Mouse (Mus musculus) intestine, postnatal 0 days (tissue): ENCODE measurements at regions not wholly inside any gene's neighbourhood (a gene's known extent, or its start where the extent isn't known, plus 50 kb on each side); places are given as distances from the start of the nearest gene placed in this dataset.
A peak's percentile ranks its signal among the peaks of the same experiment; 100 is the strongest.

Experiments
- ATAC-seq: fragments of 200-750 bp; cut with Nextera tagmentation; 2 replicates; pipeline ENCODE4 v1.8.0; 2017; ENCODE audit warnings: mild to moderate bottlenecking, moderate TSS enrichment, moderate library complexity
- H3K27ac ChIP-seq: fragments of 300-500 bp; sonication (generic); 2 replicates; pipeline ENCODE4 v1.5.1; 2014; ENCODE audit warnings: mild to moderate bottlenecking, low read depth, low read length, moderate library complexity
- H3K27me3 ChIP-seq: fragments of 300-500 bp; sonication (generic); replicated peaks from 2 replicates; pipeline ENCODE4 v1.6.1; 2014; ENCODE audit warnings: low read length, mixed read lengths; ENCODE audit not compliant: control insufficient read depth, insufficient read depth
- H3K36me3 ChIP-seq: fragments of 300-500 bp; sonication (generic); 2 replicates; pipeline ENCODE4 v1.6.1; 2014; ENCODE audit warnings: mild to moderate bottlenecking, moderate library complexity; ENCODE audit not compliant: control insufficient read depth, insufficient read depth
- H3K4me1 ChIP-seq: fragments of 300-500 bp; sonication (generic); replicated peaks from 2 replicates; pipeline ENCODE4 v1.6.1; 2014; ENCODE audit warnings: antibody characterized with exemption, low read length, mixed read lengths; ENCODE audit not compliant: control insufficient read depth, insufficient read depth
- H3K4me2 ChIP-seq: fragments of 300-500 bp; sonication (generic); replicated peaks from 2 replicates; pipeline ENCODE4 v1.6.1; 2014; ENCODE audit warnings: low read depth, mild to moderate bottlenecking, moderate library complexity
- H3K4me3 ChIP-seq: fragments of 300-500 bp; sonication (generic); 2 replicates; pipeline ENCODE4 v1.5.1; 2014; ENCODE audit warnings: low read depth, low read length
- H3K9ac ChIP-seq: fragments of 300-500 bp; sonication (generic); 2 replicates; pipeline ENCODE4 v1.6.1; 2014; ENCODE audit warnings: mild to moderate bottlenecking, low read depth, low read length
- H3K9me3 ChIP-seq: fragments of 300-500 bp; sonication (generic); 2 replicates; pipeline ENCODE4 v1.6.1; 2016; ENCODE audit warnings: mixed run types; ENCODE audit not compliant: control insufficient read depth
- CTCF ChIP-seq: sonication (generic); IDR thresholded peaks from 2 replicates; pipeline ENCODE4 v1.5.1; 2016; ENCODE audit warnings: low read depth, mild to moderate bottlenecking, control low read depth, antibody characterized with exemption, moderate library complexity
- WGBS: fragments of 180-500 bp; shearing (Covaris S2); extraction: QIAGEN DNeasy Blood & Tissue Kit; methylation state at CpG from one replicate; pipeline ENCODE4 v1.1.7; 2014; 5-methylcytosine and 5-hydroxymethylcytosine counted together

DNA sequence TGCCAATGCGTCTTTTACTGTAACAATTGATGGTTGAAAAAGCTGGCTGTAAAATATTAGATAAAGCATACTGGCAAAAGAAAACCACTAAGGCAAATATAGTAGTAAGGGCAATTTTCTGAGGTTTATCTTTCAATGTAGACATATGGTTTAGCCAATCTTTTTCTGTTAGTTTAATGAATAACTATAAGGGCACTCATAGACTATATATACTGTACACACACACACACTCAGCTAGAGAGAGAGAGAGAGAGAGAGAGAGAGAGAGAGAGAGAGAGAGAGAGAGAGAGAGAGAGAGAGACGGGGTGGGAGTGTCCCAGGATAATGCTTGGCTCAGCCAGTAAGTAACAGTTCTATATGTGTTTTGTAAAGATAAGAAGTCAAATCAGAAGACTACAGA, 85.3 kb upstream of the Tcf21 start:
- Histone ChIP-seq H3K27ac (no peak overlapping the region), H3K27me3 (no peaks in the 10 kb centered on the region), H3K4me3 (no peak overlapping the region), H3K9ac (no peak overlapping the region), H3K36me3 (no peaks in the 10 kb centered on the region), H3K4me2 (no peak overlapping the region), H3K4me1 (no peaks in the 10 kb centered on the region), H3K9me3 (no peaks in the 10 kb centered on the region)
- ATAC-seq: no peak
- no peak for TF ChIP-seq CTCF
- WGBS: 40% methylated on average over 2 of the region's 2 CpGs

- no peaks in the 10 kb centered on the region for H3K4me1 ChIP-seq
- 35% methylated on average over 10 of the region's 10 CpGs for WGBS
- no peak for ATAC-seq
- H3K9ac ChIP-seq: no peak overlapping the region
- H3K27me3 ChIP-seq: no peaks in the 10 kb centered on the region
- peak overlapping the region; percentile 6; the same call in 1 of the 2 replicates for H3K4me2 ChIP-seq
- no peaks in the 10 kb centered on the region for H3K36me3 ChIP-seq
- H3K27ac ChIP-seq: no peak overlapping the region
- no peaks in the 10 kb centered on the region for H3K9me3 ChIP-seq
- H3K4me3 ChIP-seq: no peak overlapping the region
- no peak for TF ChIP-seq CTCF
Measured at GRCm38 (mm10) chr10:22893442-22893985, 73.5 kb upstream of the Tcf21 start.

DNA sequence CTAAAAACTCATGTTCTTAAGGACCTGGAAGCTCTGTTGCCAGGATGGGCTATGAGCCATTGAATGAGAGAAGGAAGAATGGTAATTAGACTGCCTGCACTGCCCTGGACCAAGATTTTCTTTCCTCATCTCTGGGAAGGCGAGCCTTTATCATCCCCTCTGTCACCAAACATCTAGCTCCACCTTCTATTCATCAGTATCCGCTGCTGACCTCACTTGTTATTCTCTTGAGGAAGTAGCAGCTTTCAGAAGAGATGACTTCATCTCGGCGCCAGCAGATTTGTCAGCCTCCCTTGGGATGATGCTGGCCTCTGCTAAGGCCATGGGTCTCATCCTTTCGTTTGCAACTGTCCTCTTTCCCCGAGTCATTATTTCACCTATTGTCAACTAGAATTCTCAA, 67.5 kb upstream of the Tcf21 start:
- Histone ChIP-seq H3K9ac (no peak overlapping the region), H3K36me3 (no peaks in the 10 kb centered on the region), H3K4me2 (no peak overlapping the region), H3K4me1 (no peaks in the 10 kb centered on the region), H3K27ac (no peak overlapping the region), H3K4me3 (no peak overlapping the region), H3K27me3 (no peaks in the 10 kb centered on the region), H3K9me3 (no peaks in the 10 kb centered on the region)
- 69% methylated on average over 6 of the region's 6 CpGs for WGBS
- TF ChIP-seq CTCF: no peak
- ATAC-seq: no peak

DNA sequence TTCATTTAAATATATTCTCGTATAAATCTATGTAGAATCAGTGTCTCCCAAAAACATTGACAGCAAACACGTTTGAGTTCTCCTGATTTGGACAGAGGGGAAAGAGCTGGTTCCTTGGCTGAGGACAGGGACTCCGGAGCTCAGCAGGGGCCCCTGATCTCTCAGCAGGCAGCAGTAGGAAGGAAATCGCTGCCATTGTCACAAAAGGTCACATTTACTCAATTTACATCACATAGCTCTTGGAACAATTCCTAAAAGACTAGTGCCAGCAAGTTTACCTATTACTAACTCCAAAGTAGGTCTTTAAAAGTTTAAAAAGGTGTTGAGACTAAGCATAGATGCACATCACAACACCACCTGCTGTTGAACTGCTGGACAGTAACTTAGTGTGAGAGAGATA, 59.7 kb upstream of the Tcf21 start:
- Histone ChIP-seq H3K27me3 (no peaks in the 10 kb centered on the region), H3K4me1 (no peaks in the 10 kb centered on the region), H3K4me3 (no peak overlapping the region), H3K36me3 (no peaks in the 10 kb centered on the region), H3K9me3 (no peaks in the 10 kb centered on the region), H3K9ac (no peak overlapping the region), H3K27ac (no peak overlapping the region), H3K4me2 (no peak overlapping the region)
- 56% methylated on average over 4 of the region's 4 CpGs for WGBS
- ATAC-seq: no peak
- TF ChIP-seq CTCF: no peak

GRCm38 (mm10) chr10:22877536-22878130, 57.7 kb upstream of the Tcf21 start:
- Histone ChIP-seq H3K36me3 (no peaks in the 10 kb centered on the region), H3K4me1 (no peaks in the 10 kb centered on the region), H3K4me3 (no peak overlapping the region), H3K27ac (no peak overlapping the region), H3K9ac (no peak overlapping the region), H3K4me2 (no peak overlapping the region), H3K9me3 (no peaks in the 10 kb centered on the region), H3K27me3 (no peaks in the 10 kb centered on the region)
- TF ChIP-seq CTCF: no peak
- 57% methylated on average over 5 of the region's 5 CpGs for WGBS
- ATAC-seq: no peak

DNA sequence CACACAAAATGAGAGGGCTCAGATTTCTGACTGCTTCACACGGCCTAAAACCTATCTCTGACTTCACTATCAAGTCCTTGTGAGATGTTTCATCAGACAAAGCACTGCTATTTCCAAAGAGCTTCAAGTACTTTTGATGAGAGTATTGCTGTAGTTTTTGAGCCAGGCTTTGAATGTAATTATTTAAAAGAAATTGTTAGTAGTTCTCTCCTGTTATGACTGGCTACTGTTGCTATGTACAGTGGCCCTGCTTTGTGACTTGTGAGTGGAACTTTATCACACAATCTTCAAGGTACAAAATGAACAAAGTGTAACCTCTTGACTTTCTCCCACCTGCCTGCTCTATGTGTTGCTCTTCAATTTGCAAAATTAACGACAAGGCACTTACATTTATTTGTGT, 57.1 kb upstream of the Tcf21 start:
- Histone ChIP-seq H3K36me3 (no peaks in the 10 kb centered on the region), H3K4me3 (no peak overlapping the region), H3K27ac (no peak overlapping the region), H3K27me3 (no peaks in the 10 kb centered on the region), H3K9ac (no peak overlapping the region), H3K4me1 (no peaks in the 10 kb centered on the region), H3K4me2 (no peak overlapping the region), H3K9me3 (no peaks in the 10 kb centered on the region)
- 63% methylated on average over 2 of the region's 2 CpGs for WGBS
- TF ChIP-seq CTCF: no peak
- ATAC-seq: no peak
